Mouse (Mus musculus) embryo, embryonic 11 days (tissue): ENCODE measurements at regions not wholly inside any gene's neighbourhood (a gene's known extent, or its start where the extent isn't known, plus 50 kb on each side); places are given as distances from the start of the nearest gene placed in this dataset.

Experiments used
- DNase-seq: peaks from one replicate; pipeline ENCODE4 v3.0.0-alpha.2; 2015

GRCm38 (mm10) chr12:107127591-107127990, 360.8 kb upstream of the 3110018I06Rik start:
- no peak for DNase-seq

GRCm38 (mm10) chr12:107129232-107129631, 359.2 kb upstream of the 3110018I06Rik start:
- no peak for DNase-seq

DNA sequence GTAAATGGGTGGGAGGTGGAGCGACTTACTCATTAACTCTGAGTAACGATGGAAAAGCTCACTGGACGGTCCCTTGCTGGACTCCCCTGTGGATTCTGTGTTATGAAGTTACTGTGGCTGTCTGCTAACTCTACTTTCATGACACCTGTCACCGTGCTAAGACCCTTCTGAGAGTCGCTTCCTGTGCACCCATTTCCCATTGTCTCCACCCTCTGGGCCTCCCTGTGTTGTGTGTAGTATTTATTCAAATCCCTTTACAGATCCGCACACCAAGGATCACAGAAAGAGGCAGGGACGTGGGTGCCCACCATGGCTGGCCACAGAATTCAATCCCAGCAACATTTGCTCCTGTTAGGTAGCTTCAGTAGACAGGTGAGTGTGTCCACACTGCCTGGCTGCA, 357.1 kb upstream of the 3110018I06Rik start:
- no peak for DNase-seq

- no peak for DNase-seq
Measured at GRCm38 (mm10) chr12:107131841-107132240, 356.6 kb upstream of the 3110018I06Rik start.

DNA sequence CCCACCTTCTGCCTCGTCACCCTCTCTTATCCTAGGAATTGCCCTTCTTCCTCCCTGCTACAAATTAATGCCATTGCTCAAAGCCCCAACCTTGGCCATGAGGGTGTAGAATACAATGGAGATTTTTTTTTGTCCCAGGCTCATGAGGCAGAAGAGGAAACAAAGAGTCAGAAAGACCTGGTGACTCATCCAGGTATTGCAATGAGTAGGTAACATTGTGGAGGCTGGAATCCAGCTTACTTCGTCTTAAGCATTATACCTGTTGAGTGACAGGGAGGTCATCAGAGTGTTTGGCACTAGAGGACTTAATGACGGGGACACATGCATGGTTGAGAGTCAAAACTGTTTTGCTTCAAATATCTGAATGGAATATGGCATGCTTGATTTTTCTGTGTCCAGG, 355.9 kb upstream of the 3110018I06Rik start:
- no peak for DNase-seq

- no peak for DNase-seq
Measured at GRCm38 (mm10) chr12:107134353-107134752, 354.1 kb upstream of the 3110018I06Rik start.

DNA sequence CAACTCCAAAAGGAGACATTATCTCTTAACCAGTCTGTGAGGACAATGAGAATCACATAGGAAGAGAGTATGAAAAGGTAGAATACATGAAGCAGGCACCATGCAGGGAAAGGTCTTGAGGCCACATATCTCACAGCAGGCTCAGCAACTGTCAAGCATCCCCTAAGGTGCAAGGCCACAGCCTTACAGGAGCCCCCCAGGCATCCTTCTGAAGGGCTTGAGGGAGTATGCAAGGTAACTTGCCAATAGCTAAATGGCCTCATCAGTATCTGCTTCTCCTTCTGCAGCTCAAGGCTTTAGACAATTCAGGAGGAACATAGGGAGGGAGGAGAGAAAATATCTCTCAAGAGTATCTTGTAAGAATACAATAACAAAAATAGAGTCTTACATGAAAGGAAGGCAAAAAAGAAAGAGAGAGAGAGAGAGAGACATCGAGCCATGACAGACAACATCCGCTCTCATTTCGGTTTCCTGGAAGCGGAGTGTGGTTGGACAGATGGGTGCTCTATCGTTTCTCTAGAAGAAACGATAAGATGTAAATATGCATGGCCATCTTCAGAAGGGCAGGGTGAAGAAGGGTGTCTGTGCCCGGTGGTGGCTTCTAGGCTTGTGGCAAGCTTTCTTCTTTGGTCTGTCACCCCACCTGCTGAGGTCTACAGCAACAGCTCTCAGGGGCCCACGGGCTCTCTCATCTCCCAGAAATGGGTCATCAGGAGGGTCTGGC, 349.6 kb upstream of the 3110018I06Rik start:
- no peak for DNase-seq

- no peak for DNase-seq
Measured at GRCm38 (mm10) chr12:107140957-107141595, 347.4 kb upstream of the 3110018I06Rik start.

DNA sequence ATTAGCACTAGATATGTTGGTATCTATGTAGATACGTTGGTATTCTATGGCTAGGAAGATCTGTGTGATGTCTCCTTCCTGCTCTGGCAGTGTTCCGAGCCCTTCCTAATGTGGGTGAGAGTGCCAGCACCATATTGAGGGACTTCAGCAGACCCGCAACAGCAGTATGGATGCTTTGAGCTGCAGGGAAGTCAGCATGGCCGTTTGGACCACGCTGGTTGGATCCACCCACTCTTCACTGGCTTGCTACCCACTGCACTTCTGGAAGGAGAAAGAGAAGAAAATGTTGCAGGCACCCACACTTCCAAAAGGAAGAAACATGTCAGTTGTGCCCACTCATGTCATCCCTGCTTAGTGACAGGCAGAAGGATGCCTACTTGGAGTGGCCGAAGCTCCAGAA, 346.2 kb upstream of the 3110018I06Rik start:
- DNase-seq: no peak

DNA sequence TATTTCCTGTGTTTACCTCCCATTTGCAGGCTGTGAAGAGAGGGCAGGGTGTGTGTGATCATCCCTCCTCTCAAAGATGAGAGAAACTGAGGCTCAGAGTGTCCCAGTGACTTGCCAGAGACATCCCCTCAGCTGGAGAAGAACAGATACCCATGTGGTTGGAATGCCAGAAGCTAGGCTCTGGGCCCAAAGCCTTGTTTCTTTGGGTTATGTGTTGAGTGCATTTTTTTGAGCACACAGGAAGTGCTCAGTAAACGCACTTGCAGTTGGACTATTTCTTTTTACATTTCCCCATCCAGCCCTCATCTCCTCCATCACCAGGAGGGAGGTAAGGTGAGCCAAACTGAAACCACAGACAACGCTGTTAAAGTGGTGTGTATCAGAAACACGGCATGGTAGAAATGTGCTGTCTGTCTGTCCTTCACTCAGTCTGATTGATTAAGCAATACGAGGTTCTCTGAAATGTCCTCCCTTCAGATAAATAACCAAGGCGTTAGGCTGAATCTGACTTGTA, 341.8 kb upstream of the 3110018I06Rik start:
- no peak for DNase-seq

- no peak for DNase-seq
Measured at GRCm38 (mm10) chr12:107148451-107148850, 340.0 kb upstream of the 3110018I06Rik start.

DNA sequence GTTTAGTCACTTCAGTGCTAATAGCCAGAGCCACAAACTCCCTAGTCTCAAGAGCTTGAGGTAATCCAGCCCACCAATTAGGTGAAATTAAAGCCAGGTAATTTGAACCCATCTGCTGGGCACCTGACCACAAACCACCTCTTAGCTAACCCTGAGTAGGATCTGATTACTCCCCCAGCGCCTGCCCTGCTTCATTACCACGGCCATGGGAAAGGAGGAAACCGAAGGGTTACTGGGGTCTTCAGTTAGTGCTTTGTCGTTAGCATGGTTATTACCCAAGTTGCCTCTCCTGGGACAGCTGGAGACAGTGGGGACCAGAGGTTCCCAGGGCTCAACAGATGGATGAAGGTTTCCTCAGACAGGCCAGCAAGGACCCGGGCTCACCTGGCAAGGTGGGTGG, 337.3 kb upstream of the 3110018I06Rik start:
- no peak for DNase-seq

DNA sequence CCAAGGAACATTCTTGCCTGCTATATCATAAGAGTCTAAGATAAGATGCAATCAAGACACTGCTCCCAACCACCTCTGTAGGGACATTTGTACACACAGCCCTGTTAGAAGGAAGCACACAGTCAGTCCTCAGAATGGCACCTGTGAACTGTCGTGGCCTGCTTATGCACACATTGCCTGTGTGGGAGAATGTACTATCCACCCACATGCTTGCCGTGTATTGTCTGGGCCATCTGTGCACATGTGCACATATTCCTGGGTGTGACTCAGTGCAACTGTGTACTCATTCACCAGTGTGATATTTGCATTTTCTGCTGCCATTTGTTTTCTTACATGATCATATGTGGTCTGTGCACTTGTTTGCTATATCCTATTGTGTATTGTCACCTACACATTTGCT, 333.8 kb upstream of the 3110018I06Rik start:
- DNase-seq: no peak

- no peak for DNase-seq
Measured at GRCm38 (mm10) chr12:107156791-107157428, 331.5 kb upstream of the 3110018I06Rik start.

DNA sequence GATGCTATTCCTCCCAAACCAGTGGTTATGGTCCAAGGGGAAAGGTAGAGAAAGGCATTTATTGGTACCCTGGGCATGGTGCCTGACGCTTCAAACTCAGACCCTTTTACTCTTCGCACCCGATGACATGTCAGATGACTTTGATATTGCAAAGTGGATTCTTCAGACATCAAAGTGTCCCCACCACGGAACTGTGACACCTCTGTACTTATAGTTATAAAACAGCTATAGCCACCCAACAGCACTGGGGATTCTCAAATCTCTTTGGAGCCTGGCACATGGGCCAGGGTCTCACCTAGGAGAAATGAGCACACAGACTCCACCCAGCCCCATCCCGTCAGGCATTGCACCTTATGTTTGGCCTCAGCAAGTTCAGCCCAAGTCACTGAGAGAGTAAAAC, 329.3 kb upstream of the 3110018I06Rik start:
- DNase-seq: no peak

DNA sequence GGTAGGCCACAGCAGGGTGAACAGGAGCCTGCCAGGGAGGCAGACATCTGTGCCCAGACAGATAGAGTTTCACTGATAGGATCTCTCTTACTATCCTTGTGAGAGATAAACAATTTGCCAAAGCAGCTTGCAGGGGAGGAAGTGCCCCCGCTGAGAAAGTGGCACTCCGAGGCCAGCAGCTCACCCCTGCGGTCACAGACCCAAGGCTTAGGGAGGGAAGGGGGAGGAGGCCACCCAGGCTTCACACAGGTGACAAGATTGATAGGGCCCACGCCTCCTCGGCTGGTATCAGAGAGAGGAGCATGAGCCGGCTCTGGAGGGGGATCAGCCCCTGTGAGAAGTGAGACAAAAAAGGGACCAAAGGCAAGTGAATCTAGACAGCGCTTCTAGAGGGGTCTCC, 328.3 kb upstream of the 3110018I06Rik start:
- peak; percentile 40 for DNase-seq

- DNase-seq: no peak
Measured at GRCm38 (mm10) chr12:107160628-107161027, 327.8 kb upstream of the 3110018I06Rik start.

GRCm38 (mm10) chr12:107170926-107171325, 317.5 kb upstream of the 3110018I06Rik start:
- no peak for DNase-seq

- DNase-seq: no peak
Measured at GRCm38 (mm10) chr12:107171676-107172075, 316.8 kb upstream of the 3110018I06Rik start.

- DNase-seq: no peak
Measured at GRCm38 (mm10) chr12:107178676-107179075, 309.8 kb upstream of the 3110018I06Rik start.

GRCm38 (mm10) chr12:107180501-107180900, 307.9 kb upstream of the 3110018I06Rik start:
- DNase-seq: no peak

GRCm38 (mm10) chr12:107181291-107181690, 307.1 kb upstream of the 3110018I06Rik start:
- DNase-seq: no peak

- no peak for DNase-seq
Measured at GRCm38 (mm10) chr12:107182091-107182655, 306.3 kb upstream of the 3110018I06Rik start.

- DNase-seq: peak; percentile 44
Measured at GRCm38 (mm10) chr12:107183283-107183682, 305.1 kb upstream of the 3110018I06Rik start.
